Mouse (Mus musculus) liver, embryonic 11.5 days (tissue): ENCODE results near the gene Lpp. TPM values are rescaled to one million over a fixed set of nuclear protein-coding genes. Genes with fewer than 3 reads are reported as not detected.
A peak's percentile ranks its signal among the peaks of the same experiment; 100 is the strongest.

ENCODE experiments used
- ATAC-seq: fragments of 200-750 bp; cut with Nextera tagmentation; replicated peaks from 2 replicates; pipeline ENCODE4 v1.8.0; 2017; ENCODE audit warnings: moderate number of reproducible peaks, mild to moderate bottlenecking, moderate TSS enrichment, moderate library complexity; ENCODE audit not compliant: low FRiP score
- DNase-seq: peaks from one replicate; pipeline ENCODE4 v3.0.0-alpha.2; 2017; ENCODE audit warnings: low spot score
- H3K27ac ChIP-seq: fragments of 300-500 bp; sonication (generic); 2 replicates; pipeline ENCODE4 v1.5.1; 2014; ENCODE audit warnings: mild to moderate bottlenecking, low read depth, low read length, control low read depth
- H3K27me3 ChIP-seq: fragments of 300-500 bp; sonication (generic); replicated peaks from 2 replicates; pipeline ENCODE4 v1.6.1; 2014; ENCODE audit warnings: low read length, mixed read lengths; ENCODE audit not compliant: control insufficient read depth, insufficient read depth
- H3K36me3 ChIP-seq: fragments of 300-500 bp; sonication (generic); 2 replicates; pipeline ENCODE4 v1.6.1; 2014; ENCODE audit warnings: mild to moderate bottlenecking, low read length, moderate library complexity, mixed read lengths; ENCODE audit not compliant: control insufficient read depth, insufficient read depth
- H3K4me1 ChIP-seq: fragments of 300-500 bp; sonication (generic); replicated peaks from 2 replicates; pipeline ENCODE4 v1.6.1; 2014; ENCODE audit warnings: low read length, mixed read lengths; ENCODE audit not compliant: control insufficient read depth, insufficient read depth
- H3K4me2 ChIP-seq: fragments of 300-500 bp; sonication (generic); 2 replicates; pipeline ENCODE4 v1.6.1; 2014; ENCODE audit warnings: mild to moderate bottlenecking, control low read depth, moderate library complexity
- H3K4me3 ChIP-seq: fragments of 300-500 bp; sonication (generic); 2 replicates; pipeline ENCODE4 v1.5.1; 2014; ENCODE audit warnings: low read depth, low read length, control low read depth
- H3K9ac ChIP-seq: fragments of 300-500 bp; sonication (generic); 2 replicates; pipeline ENCODE4 v1.6.1; 2014; ENCODE audit warnings: low read depth, low read length, control low read depth
- H3K9me3 ChIP-seq: fragments of 300-500 bp; sonication (generic); 2 replicates; pipeline ENCODE4 v1.6.1; 2016; ENCODE audit warnings: low read length, inconsistent platforms, mixed read lengths; ENCODE audit not compliant: control insufficient read depth
- WGBS: fragments of 180-500 bp; shearing (Covaris S2); extraction: QIAGEN DNeasy Blood & Tissue Kit; methylation state at CpG from one replicate; pipeline ENCODE4 v1.1.7; 2014; 5-methylcytosine and 5-hydroxymethylcytosine counted together
- polyA plus RNA-seq: library from polyadenylated mRNA; unstranded; fragments of >200 nt; fragmentation: Nextera tagmentation; extraction: Ambion mirVana; gene quantifications from 2 replicates; pipeline ENCODE4 v1.2.1, GENCODE M21; 2014

The Lpp gene
- polyA plus RNA-seq, 1 experiment from 2014 or later: 21.2 TPM

GRCm38 (mm10) chr16:24394211-24394991 lies 1.1 kb downstream of the Lpp start:
- H3K4me2 ChIP-seq: peak overlapping the region; percentile 84
- H3K9me3 ChIP-seq: no peaks in the 10 kb centered on the region
- peak overlapping the region; percentile 82 for H3K4me3 ChIP-seq
- no peaks in the 10 kb centered on the region for H3K36me3 ChIP-seq
- 14% methylated on average over 18 of the region's 18 CpGs for WGBS
- peaks cover 10% of the 10 kb centered on the region; the same call in 1 of the 2 replicates for H3K27me3 ChIP-seq
- ATAC-seq: no peak
- peak overlapping the region; percentile 94 for H3K27ac ChIP-seq
- H3K4me1 ChIP-seq: peaks cover 10% of the 10 kb centered on the region; the same call in 1 of the 2 replicates
- H3K9ac ChIP-seq: peak overlapping the region; percentile 78
- DNase-seq: peak; percentile 48

GRCm38 (mm10) chr16:24395100-24395499 lies 1.8 kb downstream of the Lpp start:
- Histone ChIP-seq H3K9me3 (no peaks in the 10 kb centered on the region), H3K36me3 (no peaks in the 10 kb centered on the region), H3K9ac (no peak overlapping the region; the same call in 1 of the 2 replicates), H3K4me1 (peaks cover 10% of the 10 kb centered on the region; the same call in 1 of the 2 replicates), H3K4me3 (peak overlapping the region; percentile 82; the same call in 1 of the 2 replicates), H3K27ac (no peak overlapping the region), H3K4me2 (peak overlapping the region; percentile 84), H3K27me3 (peaks cover 10% of the 10 kb centered on the region; the same call in 1 of the 2 replicates)
- no peak for ATAC-seq
- WGBS: 69% methylated on average over 2 of the region's 2 CpGs
- DNase-seq: no peak

DNA sequence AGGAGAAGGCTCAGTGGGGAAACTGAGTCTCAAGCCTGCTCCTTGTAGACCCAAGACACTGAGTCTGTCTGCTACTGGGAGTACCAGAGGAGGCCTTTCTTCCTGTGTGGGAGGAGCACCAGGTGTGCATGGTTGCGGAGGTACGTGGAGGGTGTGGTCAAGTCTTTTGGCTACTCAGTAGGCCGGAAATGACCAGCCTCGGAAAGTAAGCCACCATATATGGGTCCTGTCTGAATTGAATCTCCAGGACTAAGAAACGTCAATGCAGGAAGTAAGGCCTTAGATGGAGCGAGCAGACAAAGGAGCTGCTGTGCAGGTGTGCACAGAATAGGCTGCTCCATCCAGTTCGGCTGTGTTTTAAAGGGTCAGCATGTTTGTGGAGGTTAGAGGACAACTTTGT lies 3.2 kb downstream of the Lpp start:
- WGBS: 85% methylated on average over 7 of the region's 7 CpGs
- no peak overlapping the region for H3K4me2 ChIP-seq
- H3K27me3 ChIP-seq: peaks cover 10% of the 10 kb centered on the region; the same call in 1 of the 2 replicates
- no peak overlapping the region for H3K4me3 ChIP-seq
- DNase-seq (no peak), ATAC-seq (no peak)
- no peaks in the 10 kb centered on the region for H3K36me3 ChIP-seq
- no peaks in the 10 kb centered on the region for H3K9me3 ChIP-seq
- H3K4me1 ChIP-seq: peaks cover 10% of the 10 kb centered on the region; the same call in 1 of the 2 replicates
- no peak overlapping the region for H3K27ac ChIP-seq
- no peak overlapping the region for H3K9ac ChIP-seq

- ATAC-seq (no peak), DNase-seq (no peak)
- Histone ChIP-seq H3K4me1 (peaks cover 10% of the 10 kb centered on the region; the same call in 1 of the 2 replicates), H3K27ac (0 out of 2 replicates have a peak overlapping the region, but pooled peaks have one; percentile 8), H3K9me3 (no peaks in the 10 kb centered on the region), H3K4me3 (no peak overlapping the region), H3K36me3 (no peaks in the 10 kb centered on the region), H3K9ac (no peak overlapping the region), H3K27me3 (peaks cover 4% of the 10 kb centered on the region; the same call in 1 of the 2 replicates), H3K4me2 (peak overlapping the region; percentile 5; the same call in 1 of the 2 replicates)
- 34% methylated on average over 4 of the region's 4 CpGs for WGBS
Measured at GRCm38 (mm10) chr16:24398476-24398875, 5.2 kb downstream of the Lpp start.

DNA sequence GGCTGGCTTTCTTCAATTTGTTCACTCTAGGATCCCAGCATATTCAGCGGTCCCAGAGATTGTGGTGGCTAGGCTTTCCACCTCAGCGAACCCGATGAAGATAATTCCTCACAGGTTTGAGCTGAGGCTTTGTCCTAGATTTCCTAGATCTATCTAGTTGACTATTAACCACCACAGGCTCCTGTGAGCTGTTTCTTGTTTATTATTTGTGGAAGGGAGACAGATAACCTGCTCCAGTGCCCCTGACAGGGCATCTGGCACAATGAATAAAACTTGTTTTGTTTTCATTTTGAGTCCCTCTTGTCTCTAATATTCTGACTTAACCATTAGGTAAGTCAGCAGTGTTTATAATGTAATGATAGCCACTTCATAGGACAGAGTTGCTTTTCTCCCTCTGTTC lies 5.6 kb downstream of the Lpp start:
- H3K4me1 ChIP-seq: peaks cover 10% of the 10 kb centered on the region; the same call in 1 of the 2 replicates
- DNase-seq (no peak), ATAC-seq (no peak)
- no peak overlapping the region for H3K4me3 ChIP-seq
- H3K9ac ChIP-seq: no peak overlapping the region
- no peaks in the 10 kb centered on the region for H3K36me3 ChIP-seq
- 0 out of 2 replicates have a peak overlapping the region, but pooled peaks have one; percentile 8 for H3K27ac ChIP-seq
- WGBS: 43% methylated on average over 3 of the region's 3 CpGs
- no peaks in the 10 kb centered on the region for H3K9me3 ChIP-seq
- H3K4me2 ChIP-seq: peak overlapping the region; percentile 5; the same call in 1 of the 2 replicates
- H3K27me3 ChIP-seq: peaks cover under 1% of the 10 kb centered on the region; the same call in 1 of the 2 replicates

DNA sequence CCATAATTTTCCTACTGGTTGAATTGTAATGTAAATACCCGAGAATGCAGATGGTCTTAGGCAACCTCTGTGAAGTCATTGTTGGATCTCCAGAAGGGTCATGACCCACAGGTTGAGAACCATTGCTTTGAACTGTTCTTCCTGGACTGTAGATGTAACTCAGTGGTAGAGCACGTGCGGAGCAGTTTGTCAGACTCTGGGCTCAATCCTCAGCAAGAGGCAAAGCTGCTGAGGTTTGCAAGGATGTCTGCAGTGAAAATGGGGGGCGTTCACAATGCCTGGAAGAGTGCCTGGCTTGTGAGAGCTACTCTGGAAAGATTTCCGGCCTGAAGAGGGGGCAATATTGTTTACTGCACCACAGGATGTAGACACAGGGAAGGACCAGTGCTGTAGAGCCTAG lies 6.2 kb downstream of the Lpp start:
- no peak overlapping the region for H3K9ac ChIP-seq
- H3K4me3 ChIP-seq: no peak overlapping the region
- peaks cover 10% of the 10 kb centered on the region; the same call in 1 of the 2 replicates for H3K4me1 ChIP-seq
- no peak overlapping the region for H3K27ac ChIP-seq
- ATAC-seq (peak; percentile 26), DNase-seq (no peak)
- 57% methylated on average over 5 of the region's 5 CpGs for WGBS
- peaks cover 3% of the 10 kb centered on the region for H3K36me3 ChIP-seq
- no peaks in the 10 kb centered on the region for H3K9me3 ChIP-seq
- no peak overlapping the region for H3K4me2 ChIP-seq
- H3K27me3 ChIP-seq: no peaks in the 10 kb centered on the region

DNA sequence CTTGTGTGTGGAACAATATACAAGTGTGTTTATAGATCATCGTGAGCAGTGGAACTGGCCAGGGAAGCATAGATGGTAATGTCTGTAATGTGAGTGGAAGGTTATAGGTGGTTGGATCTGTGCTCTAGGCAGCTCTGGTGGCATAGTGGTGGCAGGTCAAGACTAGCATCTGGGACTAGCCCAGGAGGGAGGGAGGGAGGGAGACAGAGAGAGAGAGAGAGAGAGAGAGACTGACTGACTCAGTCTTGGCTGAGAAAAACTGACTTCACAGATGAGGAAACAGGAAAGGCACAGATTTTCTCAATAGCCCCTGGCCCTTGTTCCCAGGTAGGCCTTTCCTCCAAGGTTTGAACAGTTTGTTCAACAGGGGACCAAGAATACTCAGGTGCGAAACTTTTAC lies 7.5 kb downstream of the Lpp start:
- Histone ChIP-seq H3K9me3 (no peaks in the 10 kb centered on the region), H3K27me3 (no peaks in the 10 kb centered on the region), H3K4me3 (no peak overlapping the region), H3K27ac (no peak overlapping the region), H3K4me1 (peaks cover 10% of the 10 kb centered on the region; the same call in 1 of the 2 replicates), H3K9ac (no peak overlapping the region), H3K4me2 (no peak overlapping the region), H3K36me3 (peaks cover 5% of the 10 kb centered on the region)
- WGBS: 90% methylated on average over 2 of the region's 2 CpGs
- ATAC-seq: no peak
- no peak for DNase-seq

DNA sequence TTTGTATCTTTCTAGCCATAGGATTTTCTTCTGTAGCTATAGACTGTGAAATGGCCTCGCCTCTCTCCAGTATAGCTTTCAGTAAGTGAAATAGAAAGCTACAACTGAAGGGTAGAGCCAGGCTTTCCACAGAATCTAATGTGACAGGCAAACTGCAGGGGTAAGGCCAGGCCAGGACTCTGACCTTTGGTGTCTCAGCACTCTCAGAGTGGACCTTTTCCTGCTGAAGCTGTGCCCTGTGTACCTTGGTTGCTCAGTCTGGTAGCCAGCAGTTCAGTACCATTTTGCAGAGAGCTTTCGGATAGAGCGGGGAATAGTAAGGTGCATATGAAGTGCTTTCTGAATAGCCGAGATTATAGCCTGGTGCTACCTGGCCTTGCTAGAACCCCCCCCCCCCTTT lies 9.5 kb downstream of the Lpp start:
- H3K27ac ChIP-seq: no peak overlapping the region
- H3K4me1 ChIP-seq: peaks cover 6% of the 10 kb centered on the region; the same call in 1 of the 2 replicates
- no peak overlapping the region for H3K4me2 ChIP-seq
- H3K9ac ChIP-seq: no peak overlapping the region
- ATAC-seq (no peak; the same call in 1 of the 2 replicates), DNase-seq (no peak)
- WGBS: 80% methylated on average over 4 of the region's 4 CpGs
- no peak overlapping the region for H3K4me3 ChIP-seq
- no peaks in the 10 kb centered on the region for H3K27me3 ChIP-seq
- no peaks in the 10 kb centered on the region for H3K9me3 ChIP-seq
- peaks cover 8% of the 10 kb centered on the region for H3K36me3 ChIP-seq
